Mouse (Mus musculus) MEL (cell line): ENCODE results near the gene Grip1. TPM values are rescaled to one million over a fixed set of nuclear protein-coding genes. Genes with fewer than 3 reads are reported as not detected.

Experiments used
- DNase-seq: peaks from one replicate; pipeline ENCODE4 v3.0.0; 2011; ENCODE audit warnings: low read depth, low spot score
- H3K27ac ChIP-seq: 2 replicates; pipeline ENCODE4 v1.5.1; 2012; ENCODE audit warnings: low read depth, mild to moderate bottlenecking, control low read depth, low read length, moderate library complexity; ENCODE audit not compliant: control insufficient read depth
- H3K27me3 ChIP-seq, 2 experiments: fragments of 150-350 bp in 1 of 2; sonication (generic) in 1 of 2; 2 replicates each; pipeline ENCODE4 v1.6.1; 2012; ENCODE audit warnings: low read length in 2 of 2, mild to moderate bottlenecking in 2 of 2, improper control_type of control experiment in 1 of 2, moderate library complexity in 1 of 2; ENCODE audit not compliant: insufficient read depth in 2 of 2, control insufficient read depth in 1 of 2
- H3K36me3 ChIP-seq, 2 experiments: 2 replicates each; pipeline ENCODE4 v1.6.1; 2012 to 2014; ENCODE audit warnings: low read length in 2 of 2, improper control_type of control experiment in 1 of 2, inconsistent platforms in 1 of 2, mild to moderate bottlenecking in 1 of 2; ENCODE audit not compliant: insufficient read depth in 2 of 2, control insufficient read depth in 1 of 2
- H3K4me1 ChIP-seq, 2 experiments: fragments of 150-350 bp in 1 of 2; sonication (generic) in 1 of 2; 2 replicates each; pipeline ENCODE4 v1.6.1; 2012; ENCODE audit warnings: low read length in 2 of 2, improper control_type of control experiment in 1 of 2, mild to moderate bottlenecking in 1 of 2; ENCODE audit not compliant: insufficient read depth in 2 of 2, control insufficient read depth in 1 of 2
- H3K4me3 ChIP-seq, 2 experiments: fragments of 150-350 bp in 1 of 2; sonication (generic) in 1 of 2; 2 replicates each; pipeline ENCODE4 v1.5.1; 2012; ENCODE audit warnings: low read depth in 2 of 2, low read length in 2 of 2, mild to moderate bottlenecking in 2 of 2, moderate library complexity in 2 of 2, control low read depth in 1 of 2, improper control_type of control experiment in 1 of 2; ENCODE audit not compliant: control insufficient read depth in 1 of 2, insufficient read depth in 1 of 2
- H3K79me2 ChIP-seq: 2 replicates; pipeline ENCODE4 v1.6.1; 2012; ENCODE audit warnings: mild to moderate bottlenecking, low read length, moderate library complexity; ENCODE audit not compliant: control insufficient read depth, poor library complexity, insufficient read depth
- H3K9ac ChIP-seq: 2 replicates; pipeline ENCODE4 v1.6.1; 2012; ENCODE audit warnings: low read depth, mild to moderate bottlenecking, control low read depth, low read length, moderate library complexity; ENCODE audit not compliant: control insufficient read depth, poor library complexity, severe bottlenecking
- H3K9me3 ChIP-seq: fragments of 150-350 bp; sonication (generic); replicated peaks from 2 replicates; pipeline ENCODE4 v1.6.1; 2012; ENCODE audit warnings: mild to moderate bottlenecking, low read length, improper control_type of control experiment, moderate library complexity; ENCODE audit not compliant: insufficient read depth
- BHLHE40 ChIP-seq: IDR thresholded peaks from 2 replicates; pipeline ENCODE4 v1.6.1; 2012; ENCODE audit warnings: low read depth, mild to moderate bottlenecking, inconsistent platforms, low read length, improper control_type of control experiment, borderline replicate concordance
- ELF1 ChIP-seq: IDR thresholded peaks from 2 replicates; pipeline ENCODE4 v1.6.1; 2014; ENCODE audit warnings: low read depth, mild to moderate bottlenecking, inconsistent platforms, low read length, improper control_type of control experiment, moderate library complexity
- EP300 ChIP-seq, 2 experiments: IDR thresholded peaks; 2 replicates each; pipeline ENCODE4 v1.6.1; 2011; ENCODE audit warnings: improper control_type of control experiment in 2 of 2, low read length in 2 of 2, low read depth in 1 of 2, mild to moderate bottlenecking in 1 of 2
- ETS1 ChIP-seq: IDR thresholded peaks from 2 replicates; pipeline ENCODE4 v1.6.1; 2012; ENCODE audit warnings: low read depth, mild to moderate bottlenecking, inconsistent platforms, low read length, improper control_type of control experiment, moderate library complexity
- GABPA ChIP-seq: IDR thresholded peaks from 2 replicates; pipeline ENCODE4 v1.6.1; 2012; ENCODE audit warnings: low read depth, mild to moderate bottlenecking, inconsistent platforms, low read length, improper control_type of control experiment, moderate library complexity
- GATA1 ChIP-seq: IDR thresholded peaks from 2 replicates; pipeline ENCODE4 v1.6.1; 2011; ENCODE audit warnings: low read depth, low read length, improper control_type of control experiment
- HCFC1 ChIP-seq: IDR thresholded peaks from 2 replicates; pipeline ENCODE4 v1.6.1; 2012; ENCODE audit warnings: low read depth, mild to moderate bottlenecking, inconsistent platforms, low read length, improper control_type of control experiment, moderate library complexity
- KAT2A ChIP-seq: conservative IDR thresholded peaks from 2 replicates; pipeline ENCODE4 v1.6.1; 2012; ENCODE audit warnings: low read depth, low read length, improper control_type of control experiment, inconsistent platforms
- MAFK ChIP-seq: IDR thresholded peaks from 2 replicates; pipeline ENCODE4 v1.6.1; 2011; ENCODE audit warnings: low read depth, mild to moderate bottlenecking, low read length, improper control_type of control experiment, borderline replicate concordance
- MAX ChIP-seq: IDR thresholded peaks from 2 replicates; pipeline ENCODE4 v1.6.1; 2011; ENCODE audit warnings: low read length, improper control_type of control experiment
- MYB ChIP-seq: IDR thresholded peaks from 2 replicates; pipeline ENCODE4 v1.6.1; 2011; ENCODE audit warnings: mild to moderate bottlenecking, low read depth, low read length, improper control_type of control experiment
- NELFE ChIP-seq: IDR thresholded peaks from 2 replicates; pipeline ENCODE4 v1.6.1; 2011; ENCODE audit warnings: low read depth, low read length, improper control_type of control experiment
- POLR2A ChIP-seq, 2 experiments: IDR thresholded peaks; 2 replicates each; pipeline ENCODE4 v1.6.1; 2011 to 2012; ENCODE audit warnings: low read length in 2 of 2, mild to moderate bottlenecking in 2 of 2, control low read depth in 1 of 2, improper control_type of control experiment in 1 of 2, low read depth in 1 of 2, moderate library complexity in 1 of 2; ENCODE audit not compliant: control insufficient read depth in 1 of 2, insufficient read depth in 1 of 2, poor library complexity in 1 of 2
- RCOR1 ChIP-seq: IDR thresholded peaks from 2 replicates; pipeline ENCODE4 v1.6.1; 2012; ENCODE audit warnings: low read depth, mild to moderate bottlenecking, inconsistent platforms, low read length, improper control_type of control experiment
- SIN3A ChIP-seq: IDR thresholded peaks from 2 replicates; pipeline ENCODE4 v1.6.1; 2012; ENCODE audit warnings: low read length, improper control_type of control experiment, inconsistent platforms
- SMC3 ChIP-seq: IDR thresholded peaks from 2 replicates; pipeline ENCODE4 v1.6.1; 2011; ENCODE audit warnings: low read depth, low read length, improper control_type of control experiment
- TCF12 ChIP-seq: IDR thresholded peaks from 2 replicates; pipeline ENCODE4 v1.6.1; 2014; ENCODE audit warnings: low read depth, mild to moderate bottlenecking, inconsistent platforms, low read length, improper control_type of control experiment, moderate library complexity
- ZNF384 ChIP-seq: IDR thresholded peaks from 2 replicates; pipeline ENCODE4 v1.6.1; 2012; ENCODE audit warnings: low read depth, mild to moderate bottlenecking, inconsistent platforms, low read length, improper control_type of control experiment
- polyA plus RNA-seq, 2 experiments: library from polyadenylated mRNA; stranded (reverse) in 1 of 2; unstranded in 1 of 2; fragments of >175 nt in 1 of 2; fragments of >200 nt in 1 of 2; gene quantifications; 2 replicates each; pipeline versions ENCODE4 v1.2.1 to v1.2.4; 2012; ENCODE audit warnings: low replicate concordance in 2 of 2, low read depth in 1 of 2; ENCODE audit not compliant: insufficient read length in 2 of 2, insufficient read depth in 1 of 2, missing spikeins in 1 of 2
- total RNA-seq: library from RNA; depleted of rRNA; stranded (reverse); fragments of 300-350 nt; gene quantifications from 2 replicates; pipeline ENCODE4 v1.2.3, GENCODE M21; 2012

Grip1 gene
- total and polyA plus RNA-seq, 3 experiments, result 0.04 TPM; not detected in 2

- no peak for TF ChIP-seq BHLHE40
- no peak for TF ChIP-seq GATA1
- TF ChIP-seq GABPA, result no peak
- Histone ChIP-seq H3K79me2 (no peaks in the 10 kb centered on the region), H3K27ac (no peak overlapping the region), H3K36me3 (no peaks in the 10 kb centered on the region), H3K27me3 (no peaks in the 10 kb centered on the region), H3K4me3 (no peak overlapping the region), H3K9me3 (no peaks in the 10 kb centered on the region), H3K9ac (no peak overlapping the region), H3K4me1 (no peaks in the 10 kb centered on the region)
- no peak for DNase-seq
Measured at GRCm38 (mm10) chr10:119927963-119928362, 474.3 kb downstream of the Grip1 start.

GRCm38 (mm10) chr10:119928921-119929320 lies 475.3 kb downstream of the Grip1 start:
- no peak overlapping the region for H3K27ac ChIP-seq
- no peak overlapping the region for H3K9ac ChIP-seq
- no peaks in the 10 kb centered on the region for H3K27me3 ChIP-seq
- TF ChIP-seq MYB (no peak), ETS1 (no peak), SMC3 (no peak), MAFK (no peak), NELFE (no peak), KAT2A (no peak), TCF12 (no peak), BHLHE40 (no peak), ELF1 (no peak)
- no peak for DNase-seq
- no peaks in the 10 kb centered on the region for H3K36me3 ChIP-seq
- H3K9me3 ChIP-seq, result no peaks in the 10 kb centered on the region
- H3K79me2 ChIP-seq, result no peaks in the 10 kb centered on the region
- no peak overlapping the region for H3K4me3 ChIP-seq
- no peaks in the 10 kb centered on the region for H3K4me1 ChIP-seq

GRCm38 (mm10) chr10:119932794-119933193 lies 479.2 kb downstream of the Grip1 start:
- no peaks in the 10 kb centered on the region for H3K79me2 ChIP-seq

More at GRCm38 (mm10) chr10:119932794-119933193, 479.2 kb downstream of the Grip1 start:
- Histone ChIP-seq H3K36me3 (no peaks in the 10 kb centered on the region), H3K4me3 (no peak overlapping the region), H3K9me3 (no peaks in the 10 kb centered on the region), H3K27ac (no peak overlapping the region), H3K27me3 (no peaks in the 10 kb centered on the region)
- TF ChIP-seq SIN3A (no peak), HCFC1 (no peak), POLR2A (IDR thresholded peaks at IDR 0.05; ENCODE audit: control insufficient read depth in 1 of 2, insufficient read depth in 1 of 2, low read depth in 1 of 2, low read length in 2 of 2, poor library complexity in 1 of 2) (no peak), ZNF384 (no peak), RCOR1 (no peak), MYB (no peak), MAX (no peak), TCF12 (no peak), EP300 (IDR thresholded peaks at IDR 0.05; ENCODE audit: low read depth in 1 of 2, low read length in 2 of 2) (no peak)
- TF ChIP-seq, all 39 proteins: peak for 0
- no peak for DNase-seq
- no peaks in the 10 kb centered on the region for H3K4me1 ChIP-seq
- no peak overlapping the region for H3K9ac ChIP-seq
